Mouse (Mus musculus) layer of hippocampus, adult 11-12 months (tissue): ENCODE results near the gene Metap1.

ENCODE experiments used
- DNase-seq: peaks from one replicate; pipeline ENCODE4 v3.0.0; 2022; ENCODE audit warnings: low spot score

Gene Metap1

DNA sequence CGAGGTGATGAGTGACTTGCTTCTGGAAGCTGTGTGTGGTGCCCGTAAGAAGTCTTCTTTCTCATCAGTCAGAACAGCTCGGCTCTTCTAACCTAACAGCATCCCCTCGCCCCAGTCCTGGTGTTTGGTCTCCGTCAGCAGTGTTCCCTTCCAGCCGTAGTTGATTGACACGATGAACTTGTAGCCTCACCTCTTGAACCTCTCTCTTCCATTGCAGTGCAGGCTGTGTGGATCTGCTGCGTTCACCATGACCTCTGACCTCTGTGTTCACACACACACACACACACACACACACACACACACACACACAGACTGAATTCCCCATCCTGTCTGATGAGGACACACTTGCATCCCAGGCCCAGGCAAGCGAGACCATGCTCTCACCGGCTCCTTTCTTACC is 37.1 kb downstream of the Metap1 start:
- no peak for DNase-seq

GRCm38 (mm10) chr3:138448077-138448860 is 41.0 kb downstream of the Metap1 start:
- DNase-seq = no peak

DNA sequence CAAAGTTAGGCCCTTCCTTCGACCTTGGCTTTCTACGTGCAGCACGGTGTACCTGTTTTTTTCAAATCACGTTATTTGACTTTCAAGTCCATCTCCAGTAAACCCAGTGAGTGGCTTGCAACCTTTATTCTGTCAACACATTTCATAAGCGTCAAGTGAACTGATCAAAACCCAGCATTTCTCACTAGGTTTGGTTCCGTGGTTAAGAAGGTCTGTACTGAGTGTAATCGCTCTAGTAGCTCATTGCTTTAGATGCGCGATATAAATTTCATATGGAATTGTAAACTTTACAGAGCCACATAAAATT is 45.9 kb downstream of the Metap1 start:
- no peak for DNase-seq

GRCm38 (mm10) chr3:138442612-138443464 is 46.5 kb downstream of the Metap1 start, which contains the start of gene Adh5:
Adh5 (plus strand) TSS chr3:138443093.
- peak; percentile 89 for DNase-seq

DNA sequence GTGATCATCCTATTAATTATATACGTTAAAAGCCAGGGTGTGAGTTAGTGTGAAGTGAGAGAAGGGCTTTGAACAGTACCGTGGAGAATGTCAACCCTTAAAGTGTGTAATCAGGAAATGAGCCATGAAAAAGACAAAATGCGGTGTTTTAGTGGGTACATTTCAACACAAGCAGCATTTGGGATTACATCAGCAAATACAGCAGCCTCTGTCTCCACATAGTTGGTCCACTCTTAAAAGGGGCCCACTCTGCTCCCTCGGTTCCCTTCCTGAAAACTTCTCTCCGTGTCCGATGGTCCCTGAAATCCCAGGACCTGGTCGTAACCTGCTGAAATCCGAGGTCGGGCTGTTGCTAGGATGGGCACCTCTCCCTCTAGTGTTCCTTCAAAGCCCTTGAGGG is 47.1 kb downstream of the Metap1 start:
- DNase-seq = no peak

- no peak for DNase-seq
These were observed 50.6 kb downstream of the Metap1 start for GRCm38 (mm10) chr3:138438716-138439115.

DNA sequence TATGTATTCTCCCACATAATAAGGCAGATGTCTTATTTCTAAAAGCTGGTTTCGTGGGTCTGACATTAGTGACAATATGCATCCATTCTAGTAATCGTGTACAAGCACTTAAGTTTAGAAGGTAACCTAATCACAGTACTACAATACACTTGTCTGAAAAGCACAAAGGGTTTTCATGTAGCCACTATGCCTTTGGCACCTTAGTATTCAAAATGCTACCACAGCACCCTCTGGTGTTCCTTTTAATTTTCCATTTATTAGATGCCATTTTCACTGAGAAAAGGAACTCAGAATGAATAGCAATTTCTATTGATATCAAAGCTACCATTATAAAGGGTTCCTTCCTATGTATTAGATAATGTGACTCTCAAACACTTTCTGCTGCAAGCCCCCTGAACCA is 57.5 kb downstream of the Metap1 start:
- DNase-seq = peak; percentile 16

GRCm38 (mm10) chr3:138430360-138430976 is 58.8 kb downstream of the Metap1 start:
- DNase-seq = no peak

DNA sequence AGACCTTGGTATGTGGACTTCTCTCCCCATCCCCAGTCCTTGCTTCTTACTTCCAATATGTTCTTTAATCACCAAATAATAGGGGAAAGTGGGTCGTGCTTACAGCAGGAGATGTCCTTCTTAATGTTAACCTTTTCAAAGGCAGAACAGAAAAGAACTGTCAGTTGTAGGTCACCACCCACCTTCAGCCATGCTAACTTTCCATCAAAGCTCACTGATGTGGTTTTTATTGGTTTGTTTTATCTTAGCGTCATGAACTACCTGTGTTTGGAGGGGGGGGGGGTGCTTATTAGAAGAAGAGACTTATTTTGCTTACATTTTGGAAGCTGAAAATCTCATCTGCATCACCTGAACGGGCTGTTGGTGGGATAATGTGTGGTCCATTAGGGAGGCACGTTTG is 65.1 kb downstream of the Metap1 start:
- DNase-seq = no peak

DNA sequence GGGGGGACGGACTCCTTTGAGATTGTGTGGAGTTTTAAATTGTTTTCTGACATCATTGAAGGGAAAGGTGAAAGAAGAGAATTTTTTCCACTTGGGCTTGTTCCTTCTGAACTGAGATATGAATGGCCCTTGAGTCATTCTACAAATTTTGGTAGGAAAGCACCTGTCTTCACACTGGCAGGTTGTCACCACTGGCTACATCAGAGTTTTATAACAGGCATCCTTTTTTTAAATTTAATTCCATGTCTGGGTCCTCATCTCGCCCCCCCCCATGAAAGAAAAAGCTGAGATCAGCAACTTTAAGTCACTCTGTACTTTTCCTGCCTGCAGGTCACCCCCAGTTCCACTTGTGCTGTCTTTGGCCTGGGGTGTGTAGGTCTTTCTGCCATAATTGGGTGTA is 65.7 kb downstream of the Metap1 start:
- DNase-seq = no peak

GRCm38 (mm10) chr3:138420385-138420784 is 68.9 kb downstream of the Metap1 start:
- no peak for DNase-seq

DNA sequence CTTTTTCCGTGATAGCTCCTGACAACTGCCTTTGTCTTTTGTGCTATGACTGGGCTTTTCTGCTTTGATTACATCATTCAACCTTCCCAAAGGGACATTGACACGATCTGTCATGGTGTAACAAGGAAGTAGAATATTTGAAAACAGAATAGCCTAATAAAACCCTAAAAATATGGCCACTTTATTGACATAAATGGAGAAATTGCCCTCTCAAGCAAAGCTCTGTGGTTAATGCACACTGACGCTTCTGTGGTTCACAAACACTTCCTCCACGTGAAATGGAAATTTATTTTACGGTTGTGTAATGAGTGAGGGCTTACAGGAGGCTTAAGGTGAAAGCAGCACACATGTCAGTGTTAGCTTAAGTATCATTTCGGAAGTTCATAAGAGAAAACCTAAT is 69.9 kb downstream of the Metap1 start:
- DNase-seq = no peak

GRCm38 (mm10) chr3:138415121-138415690 is 74.1 kb downstream of the Metap1 start, which contains the start of gene Adh4:
Adh4 (plus strand) TSS chr3:138415466.
- DNase-seq = no peak

GRCm38 (mm10) chr3:138410211-138410610 is 79.1 kb downstream of the Metap1 start:
- DNase-seq = no peak

GRCm38 (mm10) chr3:138409585-138409984 is 79.7 kb downstream of the Metap1 start:
- DNase-seq = no peak
